Mouse (Mus musculus) lung, embryonic 16.5 days (tissue): Measurements from ENCODE around the gene Rpl39. TPM values are rescaled to one million over a fixed set of nuclear protein-coding genes. Genes with fewer than 3 reads are reported as not detected.
"Not testable (repeated sequence)": the region's sequence is repeated elsewhere in the genome, so short reads cannot be mapped to it uniquely, and the experiment has no call there.

Source experiments
- ATAC-seq: fragments of 200-750 bp; cut with Nextera tagmentation; 2 replicates; pipeline ENCODE4 v1.8.0; 2017; ENCODE audit warnings: low read depth, mild to moderate bottlenecking, moderate library complexity
- H3K27ac ChIP-seq: fragments of 300-500 bp; sonication (generic); 2 replicates; pipeline ENCODE4 v1.5.1; 2014; ENCODE audit warnings: mild to moderate bottlenecking, control low read depth, low read length
- H3K27me3 ChIP-seq: fragments of 300-500 bp; sonication (generic); 2 replicates; pipeline ENCODE4 v1.6.1; 2014; ENCODE audit warnings: low read depth, low read length, mixed read lengths; ENCODE audit not compliant: control insufficient read depth, insufficient read depth
- H3K36me3 ChIP-seq: fragments of 300-500 bp; sonication (generic); 2 replicates; pipeline ENCODE4 v1.6.1; 2014; ENCODE audit warnings: low read length; ENCODE audit not compliant: control insufficient read depth, insufficient read depth
- H3K4me1 ChIP-seq: fragments of 300-500 bp; sonication (generic); replicated peaks from 2 replicates; pipeline ENCODE4 v1.6.1; 2014; ENCODE audit warnings: low read length, mixed read lengths; ENCODE audit not compliant: control insufficient read depth, insufficient read depth
- H3K4me2 ChIP-seq: fragments of 300-500 bp; sonication (generic); 2 replicates; pipeline ENCODE4 v1.6.1; 2014; ENCODE audit warnings: low read depth, low read length, control low read depth
- H3K4me3 ChIP-seq: fragments of 300-500 bp; sonication (generic); 2 replicates; pipeline ENCODE4 v1.5.1; 2014; ENCODE audit warnings: mild to moderate bottlenecking, low read length, control low read depth
- H3K9ac ChIP-seq: fragments of 300-500 bp; sonication (generic); 2 replicates; pipeline ENCODE4 v1.6.1; 2014; ENCODE audit warnings: low read length, control low read depth
- H3K9me3 ChIP-seq: fragments of 300-500 bp; sonication (generic); 2 replicates; pipeline ENCODE4 v1.6.1; 2016; ENCODE audit warnings: low read length; ENCODE audit not compliant: control insufficient read depth
- WGBS: fragments of 180-500 bp; shearing (Covaris S2); extraction: QIAGEN DNeasy Blood & Tissue Kit; methylation state at CpG from one replicate; pipeline ENCODE4 v1.1.7; 2014; 5-methylcytosine and 5-hydroxymethylcytosine counted together
- polyA plus RNA-seq: library from polyadenylated mRNA; unstranded; fragments of >200 nt; fragmentation: Nextera tagmentation; extraction: Ambion mirVana; gene quantifications from 2 replicates; pipeline ENCODE4 v1.2.1, GENCODE M21; 2015

The Rpl39 gene
- polyA plus RNA-seq, 1 experiment from 2014 or later = 600 TPM

DNA sequence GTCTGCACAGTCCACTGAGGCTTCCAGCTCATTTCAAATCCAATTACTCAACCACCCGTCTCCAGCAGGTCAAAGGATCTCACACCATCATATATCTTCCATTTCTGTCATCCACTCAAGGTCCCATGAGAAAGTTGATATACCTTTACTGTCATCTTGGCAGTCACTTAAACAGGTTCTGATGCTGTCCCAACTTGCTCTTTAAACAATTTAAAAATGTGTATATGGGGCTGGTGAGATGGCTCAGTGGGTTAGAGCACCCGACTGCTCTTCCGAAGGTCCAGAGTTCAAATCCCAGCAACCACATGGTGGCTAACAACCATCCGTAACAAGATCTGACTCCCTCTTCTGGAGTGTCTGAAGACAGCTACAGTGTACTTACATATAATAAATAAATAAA, 4.9 kb downstream of the Rpl39 start:
- H3K4me1 ChIP-seq, H3K27me3 ChIP-seq, H3K9me3 ChIP-seq, H3K4me3 ChIP-seq, H3K9ac ChIP-seq, H3K36me3 ChIP-seq, H3K27ac ChIP-seq, ATAC-seq, H3K4me2 ChIP-seq: not testable (repeated sequence)
- 52% methylated on average over 3 of the region's 4 CpGs for WGBS

GRCm38 (mm10) chrX:37076651-37077050, 8.6 kb downstream of the Rpl39 start:
- Histone ChIP-seq H3K9ac (no peak overlapping the region), H3K36me3 (peaks cover 2% of the 10 kb centered on the region), H3K4me1 (no peaks in the 10 kb centered on the region), H3K9me3 (no peaks in the 10 kb centered on the region), H3K4me2 (no peak overlapping the region), H3K27ac (no peak overlapping the region), H3K4me3 (no peak overlapping the region), H3K27me3 (no peaks in the 10 kb centered on the region)
- no peak for ATAC-seq
- WGBS = 56% methylated on average over 8 of the region's 8 CpGs

DNA sequence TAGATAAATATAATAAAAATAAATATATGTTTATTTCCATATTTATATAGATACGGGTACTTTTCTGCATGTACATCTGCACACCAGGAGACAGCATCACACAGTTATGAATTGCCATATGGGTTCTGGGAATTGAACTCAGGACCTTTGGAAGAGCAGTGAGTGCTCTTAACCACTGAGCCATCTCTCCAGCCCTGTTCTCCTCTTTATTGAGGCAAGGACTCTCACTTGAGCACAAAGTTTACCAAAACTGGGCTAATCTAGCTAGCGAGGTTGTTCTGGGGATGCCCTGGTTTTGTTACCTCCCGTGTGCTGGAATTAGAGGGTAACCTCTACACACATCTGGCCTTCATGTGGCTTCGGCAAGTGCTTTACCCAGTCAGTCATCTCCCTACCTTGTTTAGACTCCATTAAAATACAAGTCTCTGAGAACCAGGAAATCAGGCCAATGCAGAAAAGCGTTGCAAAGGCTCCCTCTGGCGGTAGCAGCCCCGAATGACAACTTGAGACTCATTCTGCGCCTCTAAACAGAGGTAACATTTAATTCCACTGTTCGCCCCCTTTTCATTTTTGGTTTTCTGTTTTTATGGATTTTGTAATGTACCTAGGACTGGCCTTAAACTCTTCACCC, 10.8 kb downstream of the Rpl39 start:
- H3K36me3 ChIP-seq = no peaks in the 10 kb centered on the region
- WGBS = 35% methylated on average over 9 of the region's 9 CpGs
- no peak overlapping the region for H3K9ac ChIP-seq
- H3K4me3 ChIP-seq = no peak overlapping the region
- H3K4me2 ChIP-seq = no peak overlapping the region
- no peaks in the 10 kb centered on the region for H3K9me3 ChIP-seq
- ATAC-seq = 0 out of 2 replicates have a peak, but pooled peaks have one; percentile 23
- no peaks in the 10 kb centered on the region for H3K4me1 ChIP-seq
- no peaks in the 10 kb centered on the region for H3K27me3 ChIP-seq
- no peak overlapping the region for H3K27ac ChIP-seq

GRCm38 (mm10) chrX:37068766-37069165, 16.4 kb downstream of the Rpl39 start:
- Histone ChIP-seq H3K9me3 (no peaks in the 10 kb centered on the region), H3K4me3 (no peak overlapping the region), H3K36me3 (no peaks in the 10 kb centered on the region), H3K4me2 (no peak overlapping the region), H3K27ac (no peak overlapping the region), H3K27me3 (no peaks in the 10 kb centered on the region), H3K4me1 (no peaks in the 10 kb centered on the region), H3K9ac (no peak overlapping the region)
- no peak for ATAC-seq
- WGBS = 84% methylated on average over 5 of the region's 5 CpGs

DNA sequence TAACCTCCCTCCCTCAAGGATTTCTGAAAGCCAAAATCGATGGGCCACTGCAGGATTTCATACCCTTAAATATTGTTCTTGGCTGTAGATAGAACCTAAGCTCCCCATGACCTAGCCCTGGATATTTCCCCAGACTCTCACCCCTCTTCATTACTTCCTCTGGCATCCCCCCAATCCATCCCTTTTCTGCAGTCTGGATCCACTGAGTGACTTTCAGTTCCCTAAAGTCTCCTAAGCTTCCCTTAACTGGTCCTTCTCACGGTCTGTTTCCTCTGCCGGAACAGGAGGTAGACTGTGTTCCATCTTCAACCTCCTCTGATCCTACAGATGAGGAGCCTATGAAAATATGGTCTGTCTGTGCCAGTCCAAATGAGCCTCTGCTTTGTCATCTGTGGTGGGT, 17.9 kb downstream of the Rpl39 start:
- Histone ChIP-seq H3K36me3 (no peaks in the 10 kb centered on the region), H3K4me1 (no peaks in the 10 kb centered on the region), H3K9ac (no peak overlapping the region), H3K27ac (no peak overlapping the region), H3K27me3 (no peaks in the 10 kb centered on the region), H3K4me2 (no peak overlapping the region), H3K9me3 (no peaks in the 10 kb centered on the region), H3K4me3 (no peak overlapping the region)
- ATAC-seq = no peak
- WGBS = 70% methylated on average over 3 of the region's 3 CpGs

GRCm38 (mm10) chrX:37063902-37064301, 21.3 kb downstream of the Rpl39 start:
- H3K4me3 ChIP-seq = no peak overlapping the region
- no peak overlapping the region for H3K9ac ChIP-seq
- WGBS = 75% methylated on average over 9 of the region's 9 CpGs
- H3K9me3 ChIP-seq = no peaks in the 10 kb centered on the region
- no peak overlapping the region for H3K4me2 ChIP-seq
- no peaks in the 10 kb centered on the region for H3K4me1 ChIP-seq
- H3K36me3 ChIP-seq = no peaks in the 10 kb centered on the region
- ATAC-seq = no peak
- no peaks in the 10 kb centered on the region for H3K27me3 ChIP-seq
- no peak overlapping the region for H3K27ac ChIP-seq

- Histone ChIP-seq H3K27ac (no peak overlapping the region), H3K4me1 (peaks cover 5% of the 10 kb centered on the region; the same call in 1 of the 2 replicates), H3K4me2 (peak overlapping the region; percentile 61), H3K9me3 (0 out of 2 replicates have a peak, but pooled peaks cover 2% of the 10 kb centered on the region), H3K36me3 (no peaks in the 10 kb centered on the region), H3K4me3 (peak overlapping the region; percentile 44), H3K9ac (0 out of 2 replicates have a peak overlapping the region, but pooled peaks have one; percentile 31), H3K27me3 (peaks cover 29% of the 10 kb centered on the region)
- no peak for ATAC-seq
- WGBS = 13% methylated on average over 68 of the region's 70 CpGs
These were observed 36.0 kb downstream of the Rpl39 start for GRCm38 (mm10) chrX:37048890-37049823.

DNA sequence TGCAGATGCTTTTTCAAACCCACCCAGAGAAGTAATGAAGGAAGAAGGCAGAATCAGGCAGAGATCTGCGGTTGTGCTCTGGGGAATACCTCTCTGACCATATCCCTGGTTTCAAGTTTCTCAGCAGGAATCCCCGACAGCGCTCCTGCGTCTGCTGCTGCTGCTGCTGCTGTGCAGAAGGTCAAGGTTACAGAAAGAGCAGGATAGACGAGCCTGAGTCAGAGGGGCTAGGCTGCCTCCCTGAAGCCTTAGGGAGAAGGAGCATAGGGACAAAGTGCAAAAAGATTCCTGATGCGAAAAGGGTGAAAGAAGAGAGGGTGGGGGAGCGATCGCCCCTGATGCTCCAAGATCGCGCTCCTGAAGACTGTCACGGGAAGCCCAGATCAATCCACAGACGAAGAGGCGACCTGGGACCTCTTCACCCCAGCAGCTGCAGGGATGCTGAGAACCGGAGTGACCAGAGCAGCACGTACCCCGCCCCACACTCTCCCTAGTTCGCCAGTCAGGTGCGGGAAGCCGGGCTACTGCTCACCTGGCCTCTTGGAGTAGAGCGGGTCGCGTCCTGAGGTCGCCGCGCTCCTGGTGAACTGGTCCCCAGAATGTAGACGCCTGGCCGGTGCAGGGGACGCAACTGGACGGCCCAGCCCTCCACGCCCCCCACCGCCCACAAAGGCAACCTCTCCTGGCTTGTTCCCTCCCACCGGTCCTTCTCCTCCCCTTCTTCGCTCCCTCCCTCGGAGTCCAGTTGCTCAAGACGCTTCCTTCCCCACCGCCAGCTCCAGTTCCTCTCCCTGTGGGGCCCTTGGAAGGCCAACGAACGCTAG, 36.9 kb downstream of the Rpl39 start, which contains the start of gene Sowahd:
Gene Sowahd, plus strand, starts transcription at position 780 of the 824 bp plus-strand sequence.
- H3K36me3 ChIP-seq = no peaks in the 10 kb centered on the region
- peak within 1 kb of the TSS; percentile 61 for H3K4me2 ChIP-seq
- peaks cover 29% of the 10 kb centered on the region for H3K27me3 ChIP-seq

More for the DNA sequence above, 36.9 kb downstream of the Rpl39 start, which contains the start of gene Sowahd:
- no peak within 1 kb of the TSS for H3K27ac ChIP-seq
- 0 out of 2 replicates have a peak within 1 kb of the TSS, but pooled peaks have one; percentile 31 for H3K9ac ChIP-seq
- H3K9me3 ChIP-seq = 0 out of 2 replicates have a peak, but pooled peaks cover 2% of the 10 kb centered on the region
- 13% methylated on average over 33 of the region's 38 CpGs for WGBS
- peaks cover 5% of the 10 kb centered on the region; the same call in 1 of the 2 replicates for H3K4me1 ChIP-seq
- no peak for ATAC-seq
- peak within 1 kb of the TSS; percentile 44 for H3K4me3 ChIP-seq
